Mouse (Mus musculus): ENCODE data around the gene Tnfrsf25.
A peak's percentile ranks its signal among the peaks of the same experiment; 100 is the strongest.

Gene Tnfrsf25

DNA sequence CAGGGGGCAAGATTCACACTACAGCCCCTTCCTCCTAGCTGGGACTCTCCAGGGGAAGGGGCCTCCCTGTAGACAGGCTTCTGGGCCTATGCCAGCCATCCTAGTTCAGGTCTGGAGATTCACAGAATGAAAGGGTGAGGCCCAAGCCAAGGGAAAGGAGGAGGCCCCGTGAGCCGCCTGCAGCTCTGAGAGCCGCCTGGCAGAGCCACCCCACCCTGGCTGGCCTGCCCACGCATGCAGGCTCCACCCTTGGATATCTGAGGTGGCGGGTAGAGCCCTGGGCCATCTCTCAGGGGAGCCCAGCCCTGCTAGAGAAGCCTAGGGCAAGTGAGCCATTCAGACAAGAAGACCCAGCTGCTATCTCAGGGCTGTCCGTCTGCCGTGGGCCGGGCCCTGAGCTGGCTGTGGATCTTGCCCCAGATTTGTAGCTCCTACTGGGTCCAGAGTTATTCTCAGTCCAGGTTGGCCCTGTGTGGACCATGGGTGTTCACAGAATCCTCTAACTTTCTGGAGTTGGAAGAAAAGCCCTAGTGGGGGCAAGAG lies 22.9 kb upstream of the Tnfrsf25 start:
- no peak for DNase-seq (ENCODE audit: low spot score)

DNA sequence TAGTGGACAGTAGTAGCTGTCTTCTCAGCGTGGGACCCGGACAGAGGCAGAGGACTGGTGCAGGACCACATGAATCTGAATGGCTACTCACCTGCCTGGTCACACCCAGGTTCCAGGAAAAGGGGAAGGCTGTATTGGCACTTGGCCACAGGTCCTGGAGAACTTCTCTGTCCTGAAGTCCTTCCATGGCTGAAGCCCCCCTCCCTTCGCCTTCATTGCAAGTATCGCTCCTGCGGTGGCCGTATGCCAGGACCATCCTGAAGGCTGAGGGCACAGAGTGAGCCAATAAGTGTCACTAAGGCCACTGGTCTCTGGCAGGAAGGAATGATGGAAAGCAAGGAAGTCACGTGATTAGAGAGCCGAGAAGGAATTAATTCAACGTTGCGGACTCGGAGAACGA lies 21.5 kb upstream of the Tnfrsf25 start:
- no peak for DNase-seq (ENCODE audit: low spot score)

DNA sequence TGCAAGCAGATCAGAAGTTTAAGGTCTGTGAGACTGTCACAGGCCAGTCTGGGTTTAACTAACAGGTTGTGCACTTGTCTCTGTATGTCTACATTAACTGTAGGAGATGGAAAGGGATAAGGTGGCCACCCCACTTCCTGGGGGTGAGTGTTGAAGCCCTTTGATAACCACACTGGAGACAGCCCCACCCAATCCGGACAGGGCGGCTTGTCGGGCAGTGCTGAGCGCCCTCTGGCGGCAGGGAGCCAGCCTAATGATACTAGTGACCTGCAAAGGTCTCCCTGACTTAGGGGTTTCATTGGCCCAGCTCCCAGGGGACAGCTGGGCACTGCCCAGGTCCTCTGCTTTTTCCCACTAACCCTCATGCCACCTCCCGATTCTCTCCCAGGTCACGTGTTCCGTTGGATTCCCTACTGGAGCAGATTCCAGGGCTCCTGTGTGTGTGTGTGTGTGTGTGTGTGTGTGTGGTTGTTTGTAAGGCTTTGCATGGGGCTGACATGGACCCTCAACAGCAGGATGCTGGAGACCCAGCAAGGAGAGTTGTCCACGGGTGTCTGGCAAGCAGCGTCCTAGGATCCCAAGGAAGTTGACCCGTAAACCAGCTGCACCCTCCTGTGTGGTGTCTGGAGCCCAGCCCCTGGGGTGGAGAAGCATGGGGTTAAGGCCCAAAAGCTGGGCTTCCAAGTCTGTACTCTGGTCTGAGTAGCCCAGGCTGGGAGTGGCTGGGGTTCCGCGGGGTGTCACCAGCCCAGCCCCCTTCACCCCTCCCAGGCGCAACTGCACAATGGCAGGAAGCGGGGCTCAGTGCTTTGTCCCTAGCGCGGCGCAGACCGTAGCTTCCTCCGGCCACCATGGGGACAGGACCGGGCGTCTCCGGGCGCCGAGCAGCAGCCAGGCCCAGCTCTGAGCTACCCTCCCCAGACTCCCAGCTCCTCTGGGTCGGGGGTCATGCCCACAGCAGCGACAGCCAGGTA lies 19.5 kb upstream of the Tnfrsf25 start:
- DNase-seq (ENCODE audit: low spot score), result no peak

DNA sequence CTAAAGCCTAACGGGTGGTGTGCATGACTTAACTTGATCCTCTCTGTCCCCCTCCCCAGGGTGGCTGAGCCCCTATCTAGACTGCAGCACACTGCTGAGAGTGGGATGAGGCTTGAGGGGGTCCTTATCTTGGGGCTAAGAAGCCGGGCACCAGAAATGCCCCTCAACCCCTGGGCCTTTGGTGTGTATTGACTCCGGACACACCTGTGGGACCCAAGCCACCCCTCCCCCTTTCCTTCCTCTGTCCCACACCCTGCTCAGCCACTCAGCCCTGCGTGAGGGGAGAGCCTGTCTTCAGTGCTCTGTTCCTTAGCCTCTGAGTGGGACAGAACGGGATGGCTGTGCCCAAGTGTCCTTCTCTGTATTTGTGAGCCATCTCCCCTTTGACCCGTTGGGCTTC lies 18.8 kb upstream of the Tnfrsf25 start:
- no peak for DNase-seq (ENCODE audit: low spot score)

DNA sequence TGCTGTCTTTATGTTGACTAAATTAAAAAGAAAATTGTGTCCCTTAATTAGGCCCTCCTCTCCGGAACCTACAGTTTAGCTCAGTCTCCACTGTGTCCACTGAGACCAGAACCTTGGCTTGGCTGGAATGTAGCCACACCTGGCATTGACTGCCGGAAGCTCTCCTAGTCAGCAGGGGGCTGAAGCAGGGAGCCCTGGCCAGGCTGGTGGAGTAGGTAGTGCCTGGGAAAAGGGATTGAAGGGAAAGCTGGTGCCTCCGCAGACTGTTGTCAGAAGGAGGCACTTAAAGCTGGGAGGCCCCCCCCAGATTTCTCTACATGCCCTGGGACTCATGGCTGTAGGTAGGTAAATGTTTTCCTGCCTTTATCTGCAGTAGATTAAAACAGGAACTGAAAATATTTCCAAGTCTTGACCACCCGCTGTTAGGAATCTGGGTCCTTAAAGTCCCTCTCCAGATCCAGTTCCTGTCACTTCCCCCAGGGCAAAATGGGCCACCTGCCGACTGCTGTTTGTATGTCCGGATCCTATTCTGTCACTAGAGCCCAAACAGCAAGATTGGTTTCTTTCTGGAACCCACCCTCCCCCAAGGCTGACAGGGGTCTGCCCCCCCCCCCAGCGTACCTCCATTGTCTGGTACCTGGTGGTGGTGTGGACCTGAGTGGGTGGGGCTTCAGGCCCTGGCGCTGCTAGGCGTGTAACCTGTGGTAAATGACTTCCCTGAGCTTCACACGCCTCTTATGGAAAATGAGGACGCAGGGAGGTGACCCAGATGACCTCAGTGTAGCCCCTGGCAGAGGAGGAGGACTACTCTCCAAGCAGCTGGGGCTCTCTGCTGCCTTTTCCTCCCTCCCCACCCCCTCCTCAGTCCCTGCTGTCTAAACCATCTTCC lies 17.6 kb upstream of the Tnfrsf25 start:
- DNase-seq (ENCODE audit: low spot score), result no peak

DNA sequence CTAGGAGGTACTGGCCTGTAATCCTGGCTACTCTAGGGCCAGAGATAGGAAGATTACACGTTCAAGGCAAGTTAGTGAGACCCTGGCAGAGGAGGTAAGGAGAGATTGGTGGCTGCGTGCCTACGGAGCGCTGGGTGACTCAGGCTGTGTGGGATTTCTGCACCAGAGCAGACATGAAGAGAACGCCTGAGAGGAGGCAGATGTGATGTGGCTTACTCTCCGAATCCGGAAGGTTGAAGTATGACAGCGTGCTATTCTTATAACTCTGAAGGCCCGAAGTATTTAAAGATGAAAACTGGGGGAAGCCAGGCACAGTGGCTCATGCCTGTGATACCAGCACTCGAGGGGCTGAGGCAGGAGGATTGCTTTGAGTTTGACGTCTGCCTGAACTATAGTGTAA lies 15.2 kb upstream of the Tnfrsf25 start:
- peak; percentile 72 for DNase-seq (ENCODE audit: low spot score)

DNA sequence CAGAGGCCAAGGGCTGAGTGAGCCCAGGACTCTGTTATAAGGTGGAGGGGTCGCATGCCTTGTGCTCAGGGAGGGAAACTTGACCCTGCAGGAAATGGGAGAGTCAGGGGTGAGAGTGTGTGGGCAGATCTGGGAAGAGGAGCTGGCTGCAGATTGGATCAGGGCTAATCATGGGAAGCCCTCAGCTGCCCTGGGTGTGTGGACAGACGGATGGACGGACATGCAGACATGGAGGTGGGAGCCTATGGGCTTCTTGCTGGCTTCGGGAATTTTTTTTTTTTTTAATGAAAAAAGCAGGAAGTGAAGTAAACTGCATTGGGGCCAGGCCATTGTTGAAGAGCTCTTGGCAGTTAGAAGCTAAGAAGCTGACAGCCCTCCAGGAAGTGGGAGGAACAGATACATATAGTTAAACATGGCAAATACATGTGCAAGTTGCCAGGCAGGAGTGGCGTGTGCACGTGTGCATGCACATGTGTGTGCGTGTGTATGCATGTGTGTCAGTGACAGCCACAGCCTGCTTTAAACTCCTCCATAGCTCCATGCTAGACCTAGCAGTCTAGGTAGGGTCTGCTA lies 14.6 kb upstream of the Tnfrsf25 start:
- no peak for DNase-seq (ENCODE audit: low spot score)

DNA sequence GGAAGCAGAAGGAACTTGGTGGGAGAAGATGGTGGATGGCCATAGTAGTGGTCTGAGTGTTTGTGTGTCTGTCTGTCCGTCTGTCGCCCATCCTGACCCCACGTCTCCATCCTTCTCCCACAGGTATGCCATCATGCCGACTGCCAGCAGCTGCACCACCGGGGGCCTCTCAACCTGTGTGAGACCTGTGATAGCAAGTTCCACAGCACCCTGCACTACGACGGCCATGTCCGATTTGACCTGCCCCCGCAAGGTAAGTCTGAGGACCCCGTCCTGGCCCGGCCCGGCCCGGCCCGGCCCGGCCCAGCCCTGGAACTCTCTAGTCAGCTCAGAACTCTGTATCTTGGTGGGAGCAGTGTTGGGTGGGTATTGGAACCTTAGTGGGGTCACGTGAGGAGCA lies 13.8 kb upstream of the Tnfrsf25 start:
- no peak for DNase-seq (ENCODE audit: low spot score)

DNA sequence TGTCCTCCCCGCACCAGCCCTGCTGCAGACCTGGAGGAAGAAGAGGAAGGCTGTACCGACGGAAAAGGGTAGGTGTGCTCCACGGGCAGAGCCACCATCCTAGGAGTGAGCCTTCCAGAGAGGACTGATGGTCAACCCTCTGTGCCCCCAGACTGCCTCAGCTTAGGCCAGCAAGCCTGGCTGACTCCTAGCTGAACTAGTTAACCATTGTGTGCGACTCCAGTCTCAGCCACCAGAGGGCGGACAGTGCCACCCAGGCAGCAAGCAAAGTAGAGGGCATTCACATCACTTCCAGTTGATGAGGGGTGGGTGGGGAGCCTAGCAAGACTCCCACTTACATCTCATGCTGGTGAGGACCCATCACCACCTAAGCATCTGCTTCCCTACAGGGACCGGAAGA lies 12.7 kb upstream of the Tnfrsf25 start:
- DNase-seq (ENCODE audit: low spot score), result peak; percentile 72

DNA sequence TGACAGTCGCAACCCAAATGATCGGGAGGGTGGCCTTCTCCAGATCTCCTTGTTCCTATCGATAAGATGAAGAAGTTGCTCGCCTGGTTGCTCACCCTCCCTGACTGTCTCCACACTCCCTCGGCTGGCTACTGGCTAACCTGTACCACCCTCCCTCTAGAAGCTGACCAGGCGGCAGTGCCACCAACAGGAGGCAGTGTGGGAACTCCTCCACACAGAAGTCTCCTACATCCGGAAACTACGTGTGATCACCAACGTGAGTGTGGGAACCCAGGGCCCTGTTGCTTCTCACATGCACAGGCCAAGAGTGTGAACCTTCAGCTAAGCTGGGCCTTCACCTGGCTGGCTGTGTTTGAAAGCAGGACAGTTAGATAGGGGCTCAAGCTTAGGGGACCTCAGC lies 9.0 kb upstream of the Tnfrsf25 start:
- DNase-seq (ENCODE audit: low spot score), result no peak

DNA sequence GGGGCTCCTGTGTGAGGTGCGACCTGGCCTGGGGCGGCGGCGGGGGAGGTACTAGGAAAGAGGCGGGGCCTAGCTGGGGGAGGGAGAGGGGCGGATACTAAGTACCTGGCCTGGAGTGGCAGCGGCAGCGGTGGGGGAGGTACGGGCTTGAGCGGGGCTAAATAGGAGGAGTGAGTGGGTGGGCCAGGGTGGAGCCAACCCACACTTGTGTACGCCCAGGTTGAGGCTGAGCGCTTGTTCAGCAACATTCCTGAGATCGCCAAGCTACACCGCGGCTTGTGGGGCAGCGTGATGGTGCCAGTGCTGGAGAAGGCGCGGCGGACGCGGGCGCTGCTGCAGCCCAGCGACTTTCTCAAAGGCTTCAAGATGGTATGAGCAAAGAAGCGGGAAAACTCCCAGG lies 8.2 kb upstream of the Tnfrsf25 start:
- no peak for DNase-seq (ENCODE audit: low spot score)

DNA sequence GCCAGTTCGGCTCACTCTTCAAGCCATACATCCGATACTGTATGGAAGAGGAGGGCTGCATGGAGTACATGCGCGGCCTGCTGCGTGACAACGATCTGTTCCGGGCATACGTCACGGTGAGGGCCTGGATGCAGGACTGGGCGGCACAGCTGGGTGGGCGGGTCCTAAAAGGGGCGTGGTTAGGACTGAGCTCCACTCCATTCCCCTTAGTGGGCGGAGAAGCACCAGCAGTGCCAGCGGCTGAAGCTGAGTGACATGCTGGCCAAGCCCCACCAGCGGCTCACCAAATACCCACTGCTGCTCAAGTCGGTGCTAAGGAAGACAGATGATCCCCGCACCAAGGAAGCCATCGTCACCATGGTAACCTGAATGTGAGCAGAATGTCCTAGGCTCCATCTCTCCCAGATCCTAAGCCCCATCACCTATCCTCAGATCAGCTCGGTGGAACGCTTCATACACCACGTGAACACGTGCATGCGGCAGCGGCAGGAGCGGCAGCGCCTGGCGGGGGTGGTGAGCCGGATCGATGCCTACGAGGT lies 7.7 kb upstream of the Tnfrsf25 start:
- peak; percentile 58 for DNase-seq (ENCODE audit: low spot score)

DNA sequence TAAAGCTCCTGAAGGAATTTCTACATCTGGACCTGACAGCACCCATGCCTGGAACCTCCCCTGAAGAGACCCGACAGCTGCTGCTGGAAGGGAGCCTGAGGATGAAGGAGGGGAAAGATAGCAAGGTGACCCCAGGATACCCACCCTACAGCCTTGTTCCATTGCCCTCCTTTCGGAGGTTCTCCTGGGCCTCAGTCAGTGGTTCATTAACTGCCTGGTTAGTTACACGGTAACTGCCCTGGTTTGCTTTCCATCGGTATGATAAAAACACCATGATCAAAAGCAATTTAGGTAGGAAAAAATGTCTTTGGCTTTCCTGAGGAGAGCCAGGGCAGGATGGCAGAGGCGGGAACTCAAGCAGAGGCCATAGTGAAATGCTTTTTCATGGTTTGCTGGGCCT lies 7.1 kb upstream of the Tnfrsf25 start:
- DNase-seq (ENCODE audit: low spot score), result no peak

DNA sequence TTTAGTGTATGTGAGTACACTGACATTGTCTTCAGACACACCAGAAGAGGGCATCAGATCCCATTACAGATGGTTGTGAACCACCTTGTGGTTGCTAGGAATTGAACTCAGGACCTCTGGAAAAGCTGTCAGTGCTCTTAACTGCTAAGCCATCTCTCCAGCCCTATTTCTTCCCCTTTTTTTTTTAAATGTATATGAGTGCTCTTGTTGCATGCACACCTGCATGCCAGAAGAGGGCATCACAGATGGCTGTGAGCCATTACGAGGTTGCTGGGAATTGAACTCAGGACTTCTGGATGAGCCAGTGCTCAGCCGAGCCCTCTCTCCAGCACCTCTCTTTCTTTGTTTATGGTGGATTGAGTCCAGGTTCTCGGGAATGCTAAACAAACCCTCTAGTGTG lies 6.2 kb upstream of the Tnfrsf25 start:
- DNase-seq (ENCODE audit: low spot score), result no peak

DNA sequence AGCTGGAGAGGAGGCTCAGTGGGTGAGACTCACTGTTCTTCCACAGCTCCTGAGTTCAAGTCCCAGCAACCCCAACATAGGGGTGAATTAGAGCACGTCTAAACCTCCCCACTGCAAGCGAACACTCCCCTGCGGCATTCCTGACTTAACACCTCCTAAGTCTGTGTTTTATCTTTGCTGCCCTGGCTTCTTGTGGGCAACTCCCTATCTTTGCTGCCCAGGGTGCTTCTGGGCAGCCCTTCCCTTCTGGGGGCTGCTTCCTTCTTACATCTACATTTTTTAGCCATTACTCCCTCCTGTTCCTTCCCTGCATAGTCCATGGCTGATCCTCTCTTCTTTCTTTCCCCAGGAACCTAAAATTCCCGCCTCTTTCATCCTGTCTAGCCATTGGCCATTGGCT lies 5.0 kb upstream of the Tnfrsf25 start:
- DNase-seq (ENCODE audit: low spot score), result no peak

DNA sequence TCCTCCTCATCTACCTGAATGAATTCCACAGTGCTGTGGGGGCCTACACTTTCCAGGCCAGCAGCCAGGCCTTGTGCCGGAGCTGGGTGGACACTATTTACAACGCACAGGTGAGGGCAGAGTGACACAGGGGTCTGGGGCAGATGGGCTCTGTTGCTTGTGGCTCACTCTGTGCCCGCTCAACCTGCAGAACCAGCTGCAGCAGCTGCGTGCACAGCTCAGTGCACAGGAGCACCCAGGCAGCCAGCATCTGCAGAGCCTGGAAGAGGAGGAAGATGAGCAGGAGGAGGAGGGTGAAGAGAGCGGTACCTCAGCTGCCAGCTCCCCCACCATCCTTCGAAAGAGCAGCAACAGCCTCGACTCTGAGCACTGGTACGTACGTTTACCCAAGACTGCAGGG lies 3.4 kb upstream of the Tnfrsf25 start:
- DNase-seq (ENCODE audit: low spot score), result no peak

DNA sequence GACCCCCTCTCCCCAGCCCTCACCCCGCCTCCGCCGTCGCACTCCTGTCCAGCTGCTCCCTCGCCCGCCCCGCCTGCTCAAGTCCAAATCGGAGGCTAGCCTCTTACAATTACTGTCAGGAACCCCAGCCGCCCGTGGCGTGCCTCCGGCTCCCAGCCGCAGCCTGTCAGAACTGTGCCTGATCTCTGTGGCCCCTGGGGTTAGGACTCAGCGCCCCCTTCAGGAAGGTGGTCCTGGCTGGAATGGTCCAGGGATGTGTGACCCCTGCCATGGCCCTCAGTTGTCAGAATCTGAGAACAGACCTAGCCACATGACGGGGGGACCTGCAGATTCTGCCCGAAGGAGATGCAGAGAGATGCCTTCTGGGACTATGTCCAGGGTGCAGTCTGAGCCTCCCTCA lies 1.7 kb upstream of the Tnfrsf25 start:
- no peak for DNase-seq (ENCODE audit: low spot score)

DNA sequence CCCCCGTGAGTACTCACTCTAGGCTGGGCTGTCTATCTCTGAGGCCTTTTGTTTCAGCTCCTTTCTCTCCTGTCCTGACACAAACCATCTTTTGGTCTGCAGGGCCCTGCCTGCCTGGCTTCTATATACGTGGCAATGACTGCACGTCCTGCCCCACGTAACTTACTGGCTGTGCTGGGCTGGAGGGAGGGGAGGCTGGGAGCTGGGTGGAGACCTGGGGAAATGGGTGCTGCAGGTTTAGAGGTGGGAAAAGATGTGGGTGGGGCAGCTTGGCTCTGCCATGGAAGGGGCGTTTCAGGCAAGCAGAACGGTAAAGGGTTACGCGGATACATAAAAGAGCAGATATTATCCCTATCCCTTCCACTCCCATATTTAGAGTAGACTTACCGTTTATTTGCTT lies 1.8 kb downstream of the Tnfrsf25 start:
- DNase-seq (ENCODE audit: low spot score), result no peak

DNA sequence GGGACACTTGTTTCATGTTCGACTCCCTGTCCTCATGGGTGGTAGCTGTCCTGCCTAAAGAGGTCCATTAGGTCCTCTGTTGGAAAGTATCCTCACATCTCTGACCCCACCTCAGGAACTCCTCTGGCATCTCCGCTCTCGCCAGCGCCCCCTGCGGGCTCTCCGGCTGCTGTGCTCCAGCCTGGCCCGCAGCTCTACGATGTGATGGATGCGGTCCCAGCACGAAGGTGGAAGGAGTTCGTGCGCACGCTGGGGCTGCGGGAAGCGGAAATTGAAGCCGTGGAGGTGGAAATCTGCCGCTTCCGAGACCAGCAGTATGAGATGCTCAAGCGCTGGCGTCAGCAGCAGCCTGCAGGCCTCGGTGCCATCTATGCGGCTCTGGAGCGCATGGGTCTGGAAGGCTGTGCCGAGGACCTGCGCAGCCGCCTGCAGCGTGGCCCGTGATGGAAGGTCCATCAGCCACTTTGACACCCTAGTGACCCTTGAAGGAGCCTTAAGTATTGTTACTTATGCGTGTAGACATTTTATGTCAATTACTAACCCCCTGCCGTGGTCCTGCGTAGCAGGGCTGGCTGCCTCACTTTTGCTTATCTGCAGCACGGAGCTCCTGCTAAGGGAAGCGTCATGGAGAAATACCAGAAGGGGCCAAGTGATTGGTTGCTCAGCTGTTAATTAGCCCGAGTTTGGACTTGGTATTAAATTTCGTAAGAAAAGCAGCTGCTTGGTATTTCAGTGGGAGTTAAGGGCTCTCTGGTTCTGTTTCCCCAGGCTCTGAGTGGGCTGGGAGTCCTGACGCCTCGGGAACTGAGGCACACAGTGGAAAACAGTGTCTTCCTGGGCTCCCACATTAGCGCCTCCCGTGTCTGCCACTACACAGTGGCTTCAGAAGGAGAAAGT lies 3.9 kb downstream of the Tnfrsf25 start:
- DNase-seq (ENCODE audit: low spot score), result no peak

DNA sequence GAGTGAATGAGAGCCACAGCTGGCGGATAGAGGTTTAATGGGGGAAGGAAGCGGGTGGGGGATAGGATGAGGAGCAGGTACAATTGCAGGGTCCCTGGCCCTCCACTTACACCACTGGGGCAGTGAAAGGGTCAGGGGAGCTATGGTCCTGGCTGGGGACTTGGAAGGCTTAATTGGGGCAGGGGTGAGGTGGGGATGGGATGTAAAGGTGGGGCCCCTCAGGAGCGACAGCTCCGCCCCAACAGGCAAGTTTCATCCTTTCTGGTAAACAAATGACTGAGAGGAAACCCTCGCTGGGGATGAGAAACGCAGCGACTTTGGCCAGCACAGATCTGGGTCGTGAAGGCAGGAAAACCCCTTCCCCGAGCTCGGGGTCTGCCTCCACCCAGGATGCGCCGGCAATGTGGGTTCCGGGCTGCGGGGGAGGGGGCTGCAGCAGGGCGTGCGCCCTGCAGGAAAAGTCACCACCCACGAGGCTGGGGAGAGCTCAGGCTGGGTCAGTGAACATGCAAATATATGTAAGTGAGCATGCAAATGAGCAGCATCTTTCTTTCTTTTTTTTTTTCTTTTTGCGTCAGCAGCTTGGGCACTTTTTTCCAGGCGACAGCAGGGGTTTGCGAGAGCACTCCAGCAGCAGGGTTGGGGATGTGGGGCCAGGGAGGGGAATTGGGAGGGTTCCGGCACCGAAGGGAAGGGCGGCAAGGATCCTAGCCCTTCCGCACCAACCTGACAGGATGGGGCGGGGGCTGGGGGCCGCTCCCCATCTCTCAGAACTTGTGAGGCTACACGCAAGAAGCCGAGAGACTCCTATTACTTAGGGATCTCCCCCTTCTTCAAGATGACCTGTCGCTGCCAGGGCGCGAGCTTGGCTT lies 4.8 kb downstream of the Tnfrsf25 start:
- DNase-seq (ENCODE audit: low spot score), result no peak

Measured in left cerebral cortex, adult 11 months (tissue).